Mouse (Mus musculus): Measurements from ENCODE around the gene Cenpu.
A peak's percentile ranks its signal among the peaks of the same experiment; 100 is the strongest.

Gene Cenpu

DNA sequence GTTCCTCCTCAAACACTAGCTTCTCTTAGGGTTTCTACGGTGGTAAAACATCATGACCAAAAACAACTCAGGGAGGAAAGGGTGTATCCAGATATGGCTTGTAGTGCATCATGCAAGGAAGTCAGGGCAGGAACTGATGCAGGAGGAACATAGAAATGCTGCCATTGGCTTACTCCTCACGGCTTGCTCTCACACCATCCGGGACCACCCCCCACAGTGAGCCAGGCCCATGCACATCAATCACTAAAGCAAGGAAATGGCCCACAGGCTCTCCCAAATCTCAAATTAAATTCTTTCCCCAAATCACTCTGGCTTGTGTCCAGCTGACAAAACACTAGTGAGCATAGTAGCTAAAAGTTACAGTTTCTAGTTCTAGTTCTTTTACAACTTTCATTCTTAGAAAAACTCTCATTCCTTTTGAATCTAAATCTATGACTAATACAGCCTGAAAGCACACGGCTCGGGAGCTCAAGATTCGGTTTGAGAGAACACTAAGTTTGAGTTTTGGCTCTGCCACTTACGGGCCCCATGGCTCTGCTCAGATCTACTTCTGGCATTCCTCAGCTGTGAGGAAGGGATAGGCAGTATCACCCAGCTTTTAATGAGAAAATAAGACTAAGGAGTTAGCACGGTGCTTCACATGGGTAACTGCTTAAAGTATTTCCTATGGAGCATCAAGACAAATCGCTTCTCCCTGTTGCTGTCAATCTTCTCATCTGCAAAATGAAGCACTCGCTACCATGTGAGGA lies 49.3 kb downstream of the Cenpu start:
- no peak for DNase-seq

DNA sequence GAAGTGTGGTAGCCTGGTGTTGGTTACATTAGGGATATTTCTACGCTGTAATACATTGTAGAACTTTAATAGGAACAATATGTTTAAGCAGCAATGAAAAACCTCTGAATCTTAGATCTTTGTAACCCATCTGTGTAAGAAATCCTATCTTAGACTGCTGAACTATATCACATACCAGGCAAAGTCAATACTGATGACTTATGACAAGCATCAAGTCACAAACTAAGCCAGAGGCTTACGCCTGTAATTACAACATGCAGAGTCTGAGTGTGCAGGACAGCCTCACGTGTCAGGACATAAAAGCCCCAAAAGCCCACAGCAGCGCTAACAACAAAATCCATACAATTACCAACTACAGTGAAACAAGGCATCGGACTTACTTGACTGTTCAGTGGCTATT lies 51.8 kb downstream of the Cenpu start:
- no peak for DNase-seq

DNA sequence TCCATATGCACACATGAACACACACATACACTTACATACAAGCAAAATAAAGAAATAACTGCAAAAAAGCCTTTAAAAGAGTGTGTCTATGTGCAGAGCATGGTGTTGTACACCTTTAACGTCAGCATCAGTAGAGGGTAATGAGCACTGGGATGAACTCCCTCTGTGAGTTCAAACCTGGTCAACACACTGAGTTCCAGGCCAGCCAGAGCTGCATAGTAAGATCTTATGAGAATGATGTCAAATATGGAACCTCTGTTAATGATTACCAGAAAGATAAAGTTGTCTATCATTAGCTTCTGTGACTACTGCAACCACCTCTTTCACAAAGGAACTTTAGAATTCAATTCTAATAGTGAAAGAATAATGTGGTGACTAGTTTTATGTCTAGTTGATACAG lies 55.1 kb downstream of the Cenpu start:
- no peak for DNase-seq

DNA sequence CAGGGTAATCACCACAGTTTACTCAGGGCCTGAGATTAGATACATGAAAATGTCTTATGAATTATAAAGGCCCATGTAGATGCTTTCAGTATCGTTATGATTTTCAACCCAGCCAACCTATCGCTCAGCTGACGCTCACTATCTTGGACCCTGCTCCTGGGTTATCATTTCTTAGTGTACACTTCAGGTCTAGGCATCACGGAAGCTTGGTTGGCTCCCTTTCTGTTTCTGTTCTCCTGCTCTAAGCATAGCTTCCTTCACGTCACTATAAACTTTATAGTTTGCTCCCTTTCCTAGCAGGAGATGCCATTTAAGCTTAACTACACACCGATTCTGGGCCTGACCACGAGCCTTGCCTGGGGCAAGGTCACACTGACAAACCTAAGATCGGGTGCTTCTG lies 59.7 kb downstream of the Cenpu start:
- DNase-seq: no peak

GRCm38 (mm10) chr8:46612913-46613312 lies 61.1 kb downstream of the Cenpu start:
- DNase-seq: no peak

- DNase-seq: no peak
Measured at GRCm38 (mm10) chr8:46613377-46613776, 61.5 kb downstream of the Cenpu start.

DNA sequence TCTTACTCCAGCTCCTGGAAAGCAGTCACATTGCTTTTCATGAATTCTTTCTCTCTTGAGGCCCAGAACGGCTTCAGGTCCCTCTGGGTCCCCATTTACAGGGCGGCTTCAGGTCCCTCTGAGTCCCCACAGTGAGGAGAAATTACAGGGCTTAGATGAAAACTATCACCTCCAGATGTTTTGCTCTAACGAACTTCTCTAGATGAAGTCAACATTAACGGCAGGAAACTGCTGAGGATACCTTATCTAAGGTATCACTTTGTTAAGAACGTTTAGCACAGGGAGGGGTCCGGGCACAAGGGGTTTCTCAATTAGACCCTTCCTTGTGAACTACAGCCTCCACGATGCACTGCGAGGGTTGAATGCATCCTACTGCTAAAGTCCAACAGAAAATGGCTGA lies 64.1 kb downstream of the Cenpu start:
- DNase-seq: no peak

DNA sequence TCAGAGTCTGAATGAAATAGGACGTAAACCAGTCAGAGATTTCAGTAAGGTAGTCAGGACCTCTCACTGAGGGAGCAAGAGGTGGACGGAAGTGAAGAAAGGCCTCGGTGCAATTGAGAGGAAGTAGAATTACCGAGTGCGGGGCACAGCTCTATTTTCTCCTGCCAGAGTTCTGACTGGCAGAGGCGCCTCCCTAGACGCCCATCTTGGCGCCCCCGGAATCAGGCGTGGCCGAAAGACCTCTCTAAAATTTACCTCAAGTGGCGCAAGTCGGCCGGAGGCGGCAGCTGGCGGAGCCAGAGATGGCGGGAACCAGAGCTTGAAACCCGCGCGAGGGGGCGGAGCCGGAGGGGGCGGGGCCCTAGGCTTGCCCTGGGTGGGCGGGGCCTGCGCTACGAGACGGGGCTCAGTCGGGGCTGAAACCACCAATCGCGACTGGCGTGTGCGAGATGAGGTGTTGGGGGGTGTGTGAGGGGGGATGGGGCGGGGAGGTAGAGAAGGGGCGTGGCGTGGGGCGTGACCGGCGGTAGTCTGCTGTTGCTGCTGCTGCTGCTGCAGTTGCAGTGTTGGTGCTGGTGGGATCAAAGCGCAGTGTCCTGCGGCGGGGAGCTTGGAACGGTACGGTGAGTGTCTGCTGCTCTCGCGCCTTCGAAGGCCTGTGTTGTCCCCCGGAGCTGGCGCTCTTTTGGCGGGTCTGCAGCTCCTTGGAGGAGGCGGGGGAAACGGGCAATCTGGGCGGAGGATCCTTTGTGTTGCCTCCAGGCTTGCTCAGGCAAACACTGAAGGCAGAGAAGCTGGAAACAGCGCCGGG lies 65.3 kb downstream of the Cenpu start, which contains the start of the genes Primpol and Casp3:
Gene Primpol (minus strand): TSS at position 334 of the 811 bp plus-strand sequence.
Gene Casp3 (plus strand): TSS at position 413 of the 811 bp plus-strand sequence.
- peak; percentile 94 for DNase-seq

DNA sequence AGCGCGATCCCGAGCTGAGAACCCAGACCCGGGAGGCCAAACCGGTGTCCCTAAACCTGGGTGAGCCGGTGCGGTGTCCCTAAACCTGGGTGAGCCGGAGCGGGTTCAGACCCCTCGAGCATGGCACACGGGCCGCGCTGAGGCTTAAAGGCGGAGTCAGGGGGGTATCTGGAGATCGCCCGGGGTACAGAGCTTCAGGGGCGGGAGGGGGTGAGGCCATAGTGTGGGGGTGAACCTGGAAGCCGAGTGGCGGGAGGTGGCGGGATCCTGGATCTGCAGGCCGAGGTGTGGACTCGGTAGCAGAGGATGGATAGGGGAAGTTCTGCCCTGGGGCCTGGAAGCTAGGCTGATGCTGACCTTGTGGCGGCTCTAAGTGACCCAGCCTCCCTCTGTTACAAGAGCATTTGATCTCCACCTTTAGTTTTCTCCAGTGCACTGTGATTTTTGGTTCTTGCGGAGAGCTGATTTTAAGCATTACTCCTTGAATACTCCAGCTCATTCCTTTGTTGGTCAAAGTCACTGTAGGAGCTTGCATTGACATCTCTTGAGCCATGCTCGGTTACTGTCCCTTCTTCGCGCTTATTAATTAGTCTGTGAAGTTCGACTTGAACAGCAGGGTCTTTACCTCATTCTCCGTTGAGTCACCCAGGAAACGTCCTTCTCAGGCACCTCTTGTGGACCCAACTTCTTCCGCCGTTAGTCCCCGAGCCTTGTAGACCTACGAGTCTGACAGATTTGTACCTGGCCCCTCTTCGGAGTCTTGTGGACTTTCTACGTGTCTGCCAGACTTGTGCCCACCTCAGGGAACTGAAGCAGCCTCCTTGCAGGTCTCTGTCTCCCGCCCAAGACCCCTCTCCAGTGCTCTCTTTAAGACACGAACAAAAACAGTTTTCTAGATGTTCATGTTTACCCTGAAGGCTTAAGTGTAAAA lies 66.1 kb downstream of the Cenpu start:
- no peak for DNase-seq

- DNase-seq: no peak
Measured at GRCm38 (mm10) chr8:46618639-46619320, 67.0 kb downstream of the Cenpu start.

GRCm38 (mm10) chr8:46622446-46623270 lies 70.8 kb downstream of the Cenpu start:
- DNase-seq: no peak

- DNase-seq: no peak
Measured at GRCm38 (mm10) chr8:46625166-46625565, 73.3 kb downstream of the Cenpu start.

- DNase-seq: no peak
Measured at GRCm38 (mm10) chr8:46626642-46627041, 74.8 kb downstream of the Cenpu start.

- DNase-seq: no peak
Measured at GRCm38 (mm10) chr8:46627881-46628280, 76.1 kb downstream of the Cenpu start.

DNA sequence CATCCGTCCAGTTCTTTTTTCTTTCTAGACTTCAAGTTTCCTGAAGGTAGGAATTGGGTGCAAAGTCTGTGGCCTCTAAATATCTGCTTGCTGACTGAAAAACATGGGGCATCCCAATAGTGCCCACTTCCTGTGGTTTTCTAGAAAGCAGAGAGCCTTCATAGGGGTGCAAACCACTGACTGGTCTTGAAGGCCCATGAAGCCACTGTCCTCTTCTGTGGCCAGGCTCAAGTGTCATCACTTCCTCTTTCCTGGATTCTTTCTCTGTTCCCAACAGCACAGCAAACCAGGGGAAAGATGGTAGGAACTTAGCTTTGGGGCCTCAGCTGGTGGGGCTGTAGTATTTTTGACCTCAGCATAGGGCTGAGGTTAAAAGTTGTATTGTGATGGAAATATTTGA lies 76.8 kb downstream of the Cenpu start:
- no peak for DNase-seq

Data from cerebellum, adult 8-10 months (tissue).